Mouse (Mus musculus) naive thymus-derived CD4-positive, alpha-beta T cell, adult 2 months (primary cell): ENCODE data around the gene Pspc1.
"Not testable (repeated sequence)": the region's sequence is repeated elsewhere in the genome, so short reads cannot be mapped to it uniquely, and the experiment has no call there.

Experiments used
- DNase-seq: peaks from one replicate; pipeline ENCODE4 v3.0.0-alpha.2; 2011; ENCODE audit warnings: low read depth

The Pspc1 gene

DNA sequence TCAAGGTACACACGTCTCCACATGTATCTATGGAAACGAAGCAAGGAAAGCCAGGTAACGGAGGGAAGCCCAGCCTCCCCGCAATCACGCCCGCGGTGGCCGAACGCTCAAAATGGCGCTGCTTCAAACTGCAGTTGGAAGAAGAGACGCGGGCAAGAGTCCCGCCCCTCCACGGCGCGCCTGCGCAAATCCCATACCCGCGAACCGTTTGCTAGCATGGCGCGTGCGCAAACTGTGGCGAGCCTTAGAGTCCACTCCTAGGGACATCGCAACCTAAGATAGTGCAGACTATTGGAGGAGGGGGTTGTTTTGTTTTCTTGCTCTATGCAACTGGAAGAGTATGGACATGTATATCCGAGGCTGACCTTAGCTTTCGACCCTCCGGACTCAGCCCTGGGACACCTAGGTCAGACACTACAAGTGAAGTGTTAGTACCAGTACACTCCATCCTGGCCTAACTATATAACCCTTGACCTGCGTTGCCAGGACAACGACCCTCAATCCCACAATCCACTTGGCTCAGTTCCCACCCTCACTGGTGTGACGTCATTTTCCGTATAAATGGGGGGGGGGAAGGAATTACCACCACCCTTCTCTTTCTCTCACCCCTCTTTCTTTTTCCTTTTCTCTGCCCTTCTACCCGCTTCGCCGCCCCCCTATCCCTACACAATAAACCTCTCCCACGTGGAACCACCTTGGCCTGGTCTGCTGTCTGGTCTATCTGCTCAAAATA is at the start of gene Pspc1:
Gene Pspc1, minus strand, starts transcription at position 117 of the 733 bp plus-strand sequence.
- peak; percentile 97 for DNase-seq

DNA sequence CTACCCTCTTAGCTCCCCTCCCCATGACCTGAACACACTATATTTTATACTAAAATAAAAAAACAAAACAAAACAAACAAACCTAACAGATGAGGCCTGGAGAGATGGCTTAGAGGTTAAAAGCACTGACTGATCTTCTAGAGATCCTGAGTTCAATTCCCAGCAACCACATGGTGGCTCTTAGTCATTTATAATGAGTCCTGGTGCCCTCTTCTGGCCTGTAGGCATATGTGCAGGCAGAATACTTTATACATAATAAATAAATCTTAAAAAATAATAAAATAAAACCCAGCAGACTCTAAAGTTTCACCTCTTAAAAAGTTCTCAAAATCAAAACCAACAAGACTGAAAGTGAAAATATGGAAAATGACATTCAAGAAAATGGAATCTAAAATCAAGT is 46.4 kb upstream of the Pspc1 start:
- DNase-seq: peak; percentile 58

DNA sequence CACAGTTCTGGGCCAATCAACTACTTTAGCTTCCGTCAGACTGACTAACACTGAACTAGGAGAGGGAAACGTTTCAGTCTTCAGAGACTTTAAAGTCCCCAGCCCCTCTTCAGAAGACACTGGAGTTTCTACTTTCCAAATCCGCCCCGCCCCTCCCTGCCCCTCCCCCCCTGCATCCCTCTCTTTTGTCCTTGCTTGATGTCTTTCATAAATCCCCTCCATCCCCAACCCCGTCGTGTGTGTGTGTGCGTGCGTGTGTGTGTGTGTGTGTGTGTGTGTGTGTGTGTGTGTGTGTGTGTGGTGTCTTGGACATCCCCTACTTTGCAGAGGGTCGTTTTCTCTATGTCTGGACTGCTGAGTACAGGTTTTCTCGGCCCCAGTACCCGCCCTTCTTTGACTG is 39.5 kb upstream of the Pspc1 start:
- DNase-seq: no peak

DNA sequence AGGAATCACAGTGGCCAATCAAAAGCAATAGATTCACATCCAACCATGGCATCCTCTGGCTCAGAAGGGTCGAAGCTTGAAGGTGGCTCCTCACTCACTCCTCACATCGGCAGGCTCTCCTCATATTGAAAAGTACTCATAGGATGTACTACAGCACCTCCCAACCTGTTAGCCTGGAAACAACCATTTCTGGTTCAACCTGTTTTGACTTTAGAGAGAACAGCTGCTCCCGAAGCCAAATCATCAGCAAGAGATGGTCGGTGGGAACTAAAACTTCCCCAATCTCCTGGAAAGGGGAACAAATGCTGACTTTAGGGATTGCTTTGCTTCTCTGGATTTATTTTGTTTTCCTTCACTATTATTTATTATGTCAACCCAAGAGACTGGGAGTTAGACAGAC is 39.0 kb upstream of the Pspc1 start:
- DNase-seq: no peak

DNA sequence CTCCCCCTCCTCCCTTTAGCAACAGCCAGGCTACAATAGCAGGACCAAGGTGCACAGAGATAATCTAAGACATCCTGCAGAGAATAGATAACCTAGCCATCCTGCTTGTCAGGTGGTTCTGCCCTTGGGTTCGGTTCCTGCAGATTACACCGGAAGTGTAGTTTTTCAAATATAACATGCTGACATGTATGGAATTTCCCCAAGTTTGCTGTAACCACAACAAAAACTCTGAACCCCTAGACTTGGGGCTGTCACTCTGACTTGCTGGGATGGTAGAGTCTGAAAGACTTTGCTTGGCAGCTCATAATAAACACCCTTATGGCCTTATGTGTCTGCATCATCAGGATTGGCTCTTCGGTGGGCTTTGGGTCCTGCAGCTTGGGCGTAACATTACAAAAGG is 38.4 kb upstream of the Pspc1 start:
- DNase-seq: peak; percentile 59

DNA sequence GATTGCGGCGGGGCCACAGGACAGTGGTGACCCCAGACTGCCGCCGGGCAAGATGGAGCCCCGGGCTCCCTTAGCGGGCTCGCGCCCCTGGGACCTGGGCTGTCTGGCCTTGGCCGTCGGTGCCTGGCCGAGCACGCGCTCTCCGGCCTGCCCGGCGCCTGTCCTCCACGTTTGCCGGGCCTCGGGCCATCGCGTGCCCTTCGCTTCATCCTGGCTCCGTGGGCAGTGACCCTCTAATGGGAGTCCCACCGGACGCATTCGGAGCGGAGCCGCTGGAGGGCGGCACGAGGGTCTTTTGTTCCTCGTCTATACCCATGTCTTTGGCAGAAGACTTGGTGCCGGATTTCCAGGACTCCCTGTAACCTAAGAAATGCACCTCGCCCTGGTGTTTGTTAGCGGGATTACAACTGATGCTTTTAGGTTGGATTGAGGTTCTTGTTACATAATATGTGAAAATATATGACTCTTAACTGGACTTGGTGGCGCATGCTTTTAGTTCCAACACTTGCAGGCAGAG is 34.5 kb upstream of the Pspc1 start:
- peak; percentile 92 for DNase-seq

DNA sequence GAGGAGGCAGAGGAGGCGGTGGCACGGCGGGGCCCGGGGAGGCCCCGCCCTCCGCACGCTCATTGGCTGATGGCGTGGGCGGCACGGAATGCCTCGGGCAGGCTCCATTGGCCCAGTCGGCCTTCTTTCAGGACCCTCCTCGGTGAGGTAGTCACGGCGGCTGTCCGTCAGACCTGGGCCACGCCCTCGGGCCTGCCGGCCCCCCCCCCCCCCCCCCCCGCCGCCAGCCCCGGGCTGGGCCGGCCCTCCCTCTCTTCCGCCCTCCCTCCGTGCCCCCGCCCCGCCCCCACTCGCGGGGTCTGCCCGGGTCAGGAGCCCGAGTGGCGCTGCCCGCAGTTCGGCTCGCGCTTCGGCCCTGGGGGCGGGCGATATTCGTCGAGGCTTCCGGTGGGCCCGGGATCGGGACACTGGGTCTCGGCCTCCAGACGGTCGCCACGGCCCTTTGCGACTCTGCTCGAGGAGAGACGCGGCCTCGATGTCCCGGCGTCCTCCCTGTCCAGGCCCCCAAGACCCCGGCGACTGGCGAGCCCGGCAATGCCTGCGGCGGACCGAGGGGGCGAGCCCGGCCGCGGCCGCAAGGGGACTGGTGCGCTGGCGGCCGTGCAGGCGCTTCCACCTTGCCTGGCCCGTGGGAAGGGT is 33.7 kb upstream of the Pspc1 start, which contains the start of gene Zmym5:
Gene Zmym5, minus strand, starts transcription at position 16 of the 639 bp plus-strand sequence.
- peak; percentile 87 for DNase-seq

DNA sequence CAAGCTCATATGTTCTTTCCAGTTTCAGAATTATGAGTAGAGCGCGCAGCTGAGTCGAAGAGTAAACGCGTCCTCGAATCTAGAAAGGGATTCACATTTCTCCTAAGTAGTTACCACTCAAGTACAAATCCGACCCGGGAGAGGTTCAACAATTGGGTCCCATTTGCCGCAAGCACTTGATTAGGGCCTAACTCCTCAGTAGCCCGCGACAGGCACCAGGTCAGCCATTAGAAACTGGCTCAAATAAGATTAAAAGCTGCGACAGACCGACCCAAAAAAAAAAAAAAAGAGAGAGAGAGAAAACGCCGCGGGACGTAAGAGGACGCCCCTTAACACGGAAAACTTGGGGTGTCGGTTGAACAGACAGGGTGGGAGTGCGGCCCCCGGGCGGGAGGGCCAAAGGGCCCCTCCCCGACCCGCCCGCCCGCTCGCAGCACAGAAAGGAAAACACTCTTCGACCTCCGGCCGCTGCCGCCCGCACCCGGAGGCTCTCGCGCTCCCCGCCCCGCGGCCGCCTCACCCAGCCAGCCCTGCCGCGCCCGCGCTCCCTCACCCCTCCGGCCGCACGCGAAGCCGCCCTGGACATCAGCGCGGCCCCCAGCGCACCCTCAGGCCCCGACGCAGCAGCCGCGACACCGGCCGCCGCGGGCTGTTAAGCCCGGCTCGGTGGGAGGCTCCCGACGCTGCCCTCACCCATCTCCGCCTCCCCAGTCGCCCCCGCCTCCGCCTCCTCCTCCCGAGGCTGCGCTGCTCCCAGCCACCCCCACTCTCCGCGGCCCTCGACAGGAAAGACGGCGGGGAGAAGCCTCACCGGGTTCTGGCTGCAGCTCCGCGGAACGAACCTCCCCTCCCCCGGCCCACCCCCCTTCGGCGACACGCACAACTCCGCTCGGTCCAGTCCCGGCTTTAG is 32.9 kb upstream of the Pspc1 start:
- DNase-seq: peak; percentile 57

DNA sequence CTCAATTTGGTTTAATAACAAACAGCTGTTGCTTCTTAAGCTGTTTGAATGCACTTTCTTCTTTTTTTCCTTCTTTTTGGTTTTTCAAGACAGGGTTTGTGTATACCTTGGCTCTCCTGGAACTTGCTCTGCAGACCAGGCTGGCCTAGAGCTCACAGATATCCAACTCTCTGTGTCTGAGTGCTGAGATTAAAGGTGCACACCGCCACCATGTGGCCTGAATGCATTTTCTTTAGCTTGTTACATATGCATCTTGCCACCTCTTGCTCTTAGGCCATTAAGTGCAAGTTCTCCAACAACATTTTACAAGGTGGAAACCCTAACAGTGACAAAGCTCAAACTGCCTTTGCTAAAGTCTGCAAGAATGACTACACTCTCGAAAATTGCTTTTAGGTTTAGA is 15.1 kb upstream of the Pspc1 start:
- peak; percentile 75 for DNase-seq

DNA sequence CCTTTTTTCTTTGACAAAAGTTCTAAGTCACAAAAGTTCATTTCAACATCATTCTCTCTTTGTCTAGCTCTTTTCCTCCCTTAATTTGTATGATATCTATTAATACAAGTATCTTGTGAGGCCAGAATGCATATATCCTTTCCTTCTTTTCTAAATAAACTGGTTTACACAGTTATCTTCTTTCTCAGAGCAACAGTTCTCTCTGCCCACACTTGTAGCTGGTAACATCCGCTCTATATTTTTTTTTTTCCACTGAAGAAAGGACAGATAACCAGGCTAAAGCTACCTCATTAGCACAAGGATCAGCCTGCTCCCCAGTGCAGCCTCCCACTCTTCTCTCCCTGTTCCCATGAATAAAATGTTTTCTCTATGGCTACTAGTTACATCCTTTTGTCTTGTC is 6.5 kb upstream of the Pspc1 start:
- DNase-seq: no peak

DNA sequence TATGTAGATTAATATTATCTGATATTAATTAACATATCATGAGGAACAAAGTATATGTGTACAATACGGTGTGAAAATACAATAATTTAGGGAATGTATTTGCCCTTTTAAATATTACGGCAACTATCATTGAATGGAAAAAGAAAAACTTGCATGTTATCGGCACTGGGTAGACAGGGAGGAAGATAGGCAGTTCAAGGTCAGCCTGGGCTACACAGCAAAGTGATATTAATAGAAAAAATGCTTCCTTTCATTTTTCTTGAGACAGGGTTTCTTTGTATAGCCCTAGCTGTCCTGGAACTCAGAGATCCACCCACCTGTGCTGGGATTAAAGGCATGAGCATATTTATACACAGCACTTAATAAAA is 801 bp upstream of the Pspc1 start:
- no peak for DNase-seq

DNA sequence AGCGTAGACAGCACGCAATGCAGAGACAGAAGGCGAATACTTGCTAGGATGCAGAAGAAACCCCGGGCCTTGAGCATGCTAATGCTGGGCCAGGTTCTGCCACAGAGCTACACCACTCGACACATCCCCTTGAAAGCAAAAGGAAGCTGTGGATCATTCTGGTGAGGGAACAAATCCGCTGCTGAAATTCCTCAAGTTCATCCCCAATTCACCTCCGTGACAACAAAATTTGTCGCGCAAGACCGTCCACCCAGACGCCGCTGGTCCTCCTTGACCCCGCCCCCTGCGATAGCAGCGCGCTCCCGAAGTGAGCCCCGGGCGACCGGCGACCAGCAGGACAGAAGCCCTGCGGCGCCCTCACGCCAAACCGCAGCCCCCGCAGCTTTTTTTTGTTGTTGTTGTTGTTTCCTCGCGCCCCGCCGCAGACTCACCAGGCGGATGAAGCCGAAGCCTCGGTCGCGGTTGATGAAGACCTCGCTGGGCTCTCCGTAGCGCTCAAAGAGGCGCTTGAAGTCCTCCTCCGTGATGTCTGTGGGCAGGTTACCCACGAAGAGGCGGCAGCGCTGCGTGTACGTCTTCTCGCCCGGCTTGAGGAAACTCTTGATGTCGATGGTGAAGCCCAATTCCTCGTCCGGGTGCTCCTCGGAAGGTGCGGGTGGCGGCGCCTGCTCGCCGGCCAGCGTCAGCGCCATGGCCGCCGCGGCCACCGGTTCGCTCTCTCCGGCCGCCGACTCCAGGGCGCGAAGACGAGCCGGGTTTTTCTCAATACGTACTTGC is 568 bp downstream of the Pspc1 start:
- DNase-seq: peak; percentile 60

DNA sequence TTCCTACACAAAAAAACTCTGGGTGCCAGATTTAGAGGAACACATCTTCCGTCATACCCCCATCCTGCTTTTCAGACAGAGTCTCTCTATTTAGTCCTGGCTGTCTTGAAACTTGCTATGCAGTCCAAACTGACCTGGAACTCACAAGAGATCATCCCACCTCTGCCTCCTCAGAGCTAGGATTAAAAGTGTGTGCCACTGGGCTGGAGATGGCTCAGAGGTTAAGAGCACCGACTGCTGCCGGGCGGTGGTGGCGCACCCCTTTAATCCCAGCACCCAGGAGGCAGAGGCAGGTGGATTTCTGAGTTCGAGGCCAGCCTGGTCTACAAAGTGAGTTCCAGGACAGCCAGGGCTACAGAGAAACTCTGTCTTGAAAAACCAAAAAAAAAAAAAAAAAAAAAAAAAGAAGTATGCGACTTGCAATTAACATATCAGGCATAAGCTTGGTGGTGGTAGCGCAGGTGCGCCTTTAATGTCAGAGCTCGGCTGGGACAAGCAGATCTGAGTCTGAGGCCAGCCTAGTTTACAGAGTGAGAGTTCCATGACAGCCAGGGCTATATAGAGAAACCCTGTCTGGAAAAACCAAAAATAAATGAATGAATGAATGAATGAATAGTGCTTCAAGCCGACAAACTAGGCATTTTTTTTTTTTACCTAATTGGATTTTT is 1.4 kb downstream of the Pspc1 start:
- peak; percentile 47 for DNase-seq

DNA sequence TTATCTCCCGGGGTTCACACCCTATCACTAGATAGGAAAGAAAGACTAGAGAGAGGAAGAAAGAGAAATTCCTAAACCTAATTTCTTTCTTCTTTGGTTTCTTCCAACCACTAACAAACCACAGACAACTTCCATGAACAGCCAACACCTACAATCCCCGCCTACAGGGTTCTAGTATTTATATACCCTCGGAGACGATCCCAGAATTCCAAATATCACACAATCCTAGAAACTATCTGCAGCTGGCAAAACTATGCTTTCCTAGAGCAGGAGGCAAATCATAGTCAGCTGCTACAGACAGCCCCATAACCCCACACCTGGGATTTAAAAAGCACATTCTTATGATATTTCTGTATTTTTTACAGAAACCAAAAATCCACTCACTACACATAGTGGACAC is 2.7 kb downstream of the Pspc1 start:
- no peak for DNase-seq

DNA sequence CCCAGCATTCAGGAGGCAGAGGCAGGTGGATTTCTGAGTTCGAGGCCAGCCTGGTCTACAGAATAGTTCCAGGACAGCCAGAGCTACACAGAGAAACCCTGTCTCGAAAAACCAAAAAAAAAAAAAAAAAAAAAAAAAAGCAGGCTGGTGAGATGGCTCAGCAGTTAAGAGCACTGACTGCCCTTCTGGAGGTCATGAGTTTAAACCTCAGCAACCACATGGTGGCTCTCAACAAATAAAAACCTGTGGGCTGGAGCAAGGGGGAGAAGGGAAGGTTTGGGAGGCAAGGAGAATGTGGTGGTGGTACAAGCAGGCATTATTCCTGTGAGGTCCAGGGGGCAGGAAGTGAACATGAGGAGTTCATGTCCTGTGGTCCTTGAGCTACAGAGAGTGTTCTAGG is 11.7 kb downstream of the Pspc1 start:
- not testable (repeated sequence) for DNase-seq

DNA sequence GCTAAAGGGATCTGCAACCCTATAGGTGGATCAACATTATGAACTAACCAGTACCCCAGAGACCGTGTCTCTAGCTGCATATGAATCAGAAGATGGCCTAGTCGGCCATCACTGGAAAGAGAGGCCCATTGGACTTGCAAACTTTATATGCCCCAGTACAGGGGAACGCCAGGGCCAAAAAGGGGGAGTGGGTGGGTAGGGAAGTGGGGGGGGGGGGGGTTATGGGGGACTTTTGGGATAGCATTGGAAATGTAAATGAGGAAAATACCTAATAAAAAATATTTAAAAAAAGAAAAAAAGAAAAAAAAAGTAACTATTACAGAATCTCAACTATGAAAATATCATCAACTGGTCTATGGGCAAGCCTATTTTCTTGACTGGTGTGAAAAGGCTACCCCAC is 13.0 kb downstream of the Pspc1 start:
- not testable (repeated sequence) for DNase-seq

DNA sequence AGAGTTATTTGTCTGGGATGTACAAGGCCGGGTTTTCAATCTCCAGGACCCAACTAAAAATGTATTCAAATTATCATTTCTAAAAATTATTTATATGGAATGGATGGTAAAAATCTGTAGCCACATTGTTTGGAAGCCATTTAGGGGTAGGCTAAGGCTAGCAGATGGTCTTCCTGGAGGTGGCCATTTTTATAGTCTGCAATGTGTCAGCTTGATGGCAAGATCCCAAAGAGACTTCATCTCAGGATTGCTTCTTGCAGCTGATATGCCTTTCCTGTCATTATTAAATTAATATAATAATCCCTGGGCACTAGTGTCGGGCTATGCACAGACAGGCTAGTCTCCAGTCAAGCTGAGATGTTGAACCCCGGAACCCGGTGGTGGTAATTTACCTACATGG is 26.8 kb downstream of the Pspc1 start:
- DNase-seq: no peak

DNA sequence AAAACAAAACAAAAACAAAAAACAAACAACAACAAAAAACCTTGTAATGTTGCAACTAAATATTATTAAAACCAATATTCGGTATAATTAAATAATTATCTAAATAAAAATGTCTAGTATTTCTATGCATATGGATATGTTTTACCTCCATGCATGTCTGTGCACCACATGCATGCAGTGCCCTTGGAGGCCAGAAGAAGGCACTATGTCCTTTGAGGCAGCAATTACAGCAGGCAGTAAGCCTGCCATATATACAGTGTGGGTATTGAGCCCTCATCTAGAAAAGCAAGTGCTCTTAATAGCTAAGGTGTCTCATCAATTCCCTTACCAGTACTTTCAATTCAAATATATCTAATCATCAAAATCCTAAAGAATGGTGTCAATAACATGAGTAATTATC is 37.9 kb downstream of the Pspc1 start:
- peak; percentile 25 for DNase-seq

DNA sequence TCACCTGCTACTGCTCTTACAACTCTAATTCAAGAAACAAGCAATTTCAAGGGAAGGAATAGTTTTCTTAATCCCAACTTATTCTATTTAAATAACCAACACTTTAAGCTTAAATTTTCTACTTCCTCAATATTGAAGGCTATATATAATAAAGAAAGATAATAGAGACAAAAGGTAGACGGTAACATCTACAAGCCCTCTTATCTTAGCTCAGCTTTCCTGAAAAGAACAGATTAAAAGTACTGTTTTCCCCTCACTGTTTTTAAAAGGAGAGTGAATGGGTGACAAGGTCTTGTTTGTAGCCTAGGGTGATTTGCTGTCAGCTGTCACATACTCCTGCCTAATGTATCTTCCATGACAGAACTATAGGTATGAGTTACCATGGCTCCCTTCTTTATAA is 51.6 kb downstream of the Pspc1 start:
- DNase-seq: no peak

DNA sequence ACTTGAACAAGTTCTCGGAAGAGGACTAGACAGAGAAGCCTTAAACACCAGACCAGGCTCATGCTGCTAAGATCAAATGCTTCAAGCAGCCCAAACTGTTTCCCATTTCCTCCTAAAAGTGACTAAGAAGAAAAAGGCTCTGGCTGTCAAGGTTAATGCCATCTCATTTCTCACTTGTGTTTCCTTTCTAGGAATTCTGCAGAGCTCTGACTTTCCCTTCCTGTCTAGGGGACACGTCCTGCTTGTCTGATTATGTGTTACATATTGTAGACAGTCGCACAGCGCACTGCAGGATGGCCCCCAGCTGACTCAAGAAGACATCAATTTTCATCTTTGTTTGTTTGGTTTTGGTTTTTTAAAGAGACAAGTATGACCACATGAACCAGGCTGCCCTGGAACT is 72.4 kb downstream of the Pspc1 start:
- no peak for DNase-seq

DNA sequence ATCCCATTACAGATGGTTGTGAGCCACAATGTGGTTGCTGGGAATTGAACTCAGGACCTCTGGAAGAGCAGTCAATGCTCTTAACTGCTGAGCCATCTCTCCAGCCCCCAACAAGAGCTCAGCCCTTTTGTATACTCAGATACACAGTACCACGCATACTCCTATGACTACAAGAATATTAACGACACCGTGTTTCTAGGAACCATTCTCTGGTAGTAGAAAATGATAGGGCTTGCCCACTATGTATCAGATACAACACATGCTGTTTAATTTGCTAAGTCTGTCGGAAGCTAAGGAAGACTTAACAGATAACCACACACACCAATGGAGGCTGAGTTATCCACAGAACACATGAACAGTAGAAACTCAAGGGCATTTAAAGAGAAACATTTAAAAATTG is 75.5 kb downstream of the Pspc1 start:
- no peak for DNase-seq
